Mouse (Mus musculus) heart, embryonic 15.5 days (tissue): ENCODE measurements around the gene Mrpl46. TPM values are rescaled to one million over a fixed set of nuclear protein-coding genes. Genes with fewer than 3 reads are reported as not detected.

Experiments
- ATAC-seq: fragments of 200-750 bp; cut with Nextera tagmentation; replicated peaks from 2 replicates; pipeline ENCODE4 v1.8.0; 2017; ENCODE audit warnings: low read depth, moderate TSS enrichment; ENCODE audit not compliant: insufficient number of reproducible peaks, insufficient read depth, low FRiP score
- H3K27ac ChIP-seq: fragments of 300-500 bp; sonication (generic); 2 replicates; pipeline ENCODE4 v1.5.1; 2015; ENCODE audit warnings: mild to moderate bottlenecking, inconsistent platforms
- H3K27me3 ChIP-seq: fragments of 300-500 bp; sonication (generic); 2 replicates; pipeline ENCODE4 v1.6.1; 2015; ENCODE audit warnings: inconsistent platforms
- H3K36me3 ChIP-seq: fragments of 300-500 bp; sonication (generic); 2 replicates; pipeline ENCODE4 v1.6.1; 2015; ENCODE audit warnings: mild to moderate bottlenecking, inconsistent platforms
- H3K4me1 ChIP-seq: fragments of 300-500 bp; sonication (generic); replicated peaks from 2 replicates; pipeline ENCODE4 v1.6.1; 2015; ENCODE audit warnings: inconsistent platforms
- H3K4me2 ChIP-seq: fragments of 300-500 bp; sonication (generic); 2 replicates; pipeline ENCODE4 v1.6.1; 2015; ENCODE audit warnings: inconsistent platforms, mild to moderate bottlenecking, moderate library complexity
- H3K4me3 ChIP-seq: fragments of 300-500 bp; sonication (generic); 2 replicates; pipeline ENCODE4 v1.5.1; 2015; ENCODE audit warnings: mild to moderate bottlenecking, inconsistent platforms
- H3K9ac ChIP-seq: fragments of 300-500 bp; sonication (generic); 2 replicates; pipeline ENCODE4 v1.6.1; 2015; ENCODE audit warnings: mild to moderate bottlenecking, inconsistent platforms
- H3K9me3 ChIP-seq: fragments of 300-500 bp; sonication (generic); replicated peaks from 2 replicates; pipeline ENCODE4 v1.6.1; 2016; ENCODE audit warnings: inconsistent platforms
- WGBS: fragments of 180-500 bp; shearing (Covaris S2); methylation state at CpG from one replicate; pipeline ENCODE4 v1.1.7; 2015; ENCODE audit warnings: mixed read lengths; 5-methylcytosine and 5-hydroxymethylcytosine counted together
- polyA plus RNA-seq: library from polyadenylated mRNA; unstranded; fragments of >200 nt; fragmentation: Nextera tagmentation; extraction: Ambion mirVana; gene quantifications from 2 replicates; pipeline ENCODE4 v1.2.1, GENCODE M21; 2015

Mrpl46 gene
- polyA plus RNA-seq, 1 experiment from 2014 or later, result 56.4 TPM

- Histone ChIP-seq H3K27ac (no peak overlapping the region), H3K4me3 (no peak overlapping the region), H3K36me3 (no peaks in the 10 kb centered on the region), H3K4me1 (no peaks in the 10 kb centered on the region), H3K9me3 (no peaks in the 10 kb centered on the region), H3K27me3 (no peaks in the 10 kb centered on the region), H3K4me2 (no peak overlapping the region), H3K9ac (no peak overlapping the region)
- no peak for ATAC-seq
- 75% methylated on average over 8 of the region's 8 CpGs for WGBS
These were observed 51.9 kb downstream of the Mrpl46 start for GRCm38 (mm10) chr7:78731391-78731790.

Other genes with a start within 250 kb of the Mrpl46 start
- 1.6 and 2.9 TPM in 2 replicates for gene Ntrk3, start 45.5 kb downstream of the Mrpl46 start, polyA plus RNA-seq
- gene Mrps11, start 412 bp downstream of the Mrpl46 start, polyA plus RNA-seq, result 48.0 and 53.9 TPM in 2 replicates
- 9.5 and 12.5 TPM in 2 replicates for gene Det1, start 63.7 kb upstream of the Mrpl46 start, polyA plus RNA-seq
- 26.8 and 32.9 TPM in 2 replicates for gene Aen, start 112.3 kb upstream of the Mrpl46 start, polyA plus RNA-seq
- gene Isg20, start 129.9 kb upstream of the Mrpl46 start, polyA plus RNA-seq, result 12.7 and 18.3 TPM in 2 replicates